Mouse (Mus musculus) frontal cortex, adult 2 months (tissue): ENCODE results near the gene Gm2a. TPM values are rescaled to one million over a fixed set of nuclear protein-coding genes. Genes with fewer than 3 reads are reported as not detected.

Source experiments
- polyA plus RNA-seq: library from polyadenylated mRNA; depleted of rRNA; stranded (reverse); fragments of >200 nt; gene quantifications from 2 replicates; pipeline ENCODE4 v1.2.3, GENCODE M21; 2012; rRNA removed

Gm2a gene
- polyA plus RNA-seq, 1 experiment, result 41.3 TPM

Other genes with a start within 250 kb of the Gm2a start
- 17.0 and 18.7 TPM in 2 replicates for gene Lyrm7, start 237.2 kb upstream of the Gm2a start, polyA plus RNA-seq
- 469 and 505 TPM in 2 replicates for gene Hint1, start 231.7 kb upstream of the Gm2a start, polyA plus RNA-seq
- 11.7 and 14.9 TPM in 2 replicates for gene Gpx3, start 195.7 kb upstream of the Gm2a start, polyA plus RNA-seq
- 21.9 and 24.0 TPM in 2 replicates for gene Tnip1, start 135.2 kb upstream of the Gm2a start, polyA plus RNA-seq
- gene Anxa6, start 64.7 kb upstream of the Gm2a start, polyA plus RNA-seq, result 76.6 and 76.8 TPM in 2 replicates
- gene Ccdc69, start 20.0 kb upstream of the Gm2a start, polyA plus RNA-seq, result 0.94 and 1.2 TPM in 2 replicates
- gene Slc36a3, start 53.6 kb downstream of the Gm2a start, polyA plus RNA-seq, result not detected in 2 replicates
- 2.0 and 2.5 TPM in 2 replicates for gene Slc36a2, start 87.0 kb downstream of the Gm2a start, polyA plus RNA-seq
- gene Slc36a1, start 106.2 kb downstream of the Gm2a start, polyA plus RNA-seq, result 33.7 and 34.5 TPM in 2 replicates
- 0.04 and 0.06 TPM in 2 replicates for gene Fat2, start 238.4 kb downstream of the Gm2a start, polyA plus RNA-seq